Mouse (Mus musculus): Measurements from ENCODE around the gene Gdf7.

GRCm38 (mm10) chr12:8348733-8349513, 47.2 kb upstream of the Gdf7 start:
- no peak for TF ChIP-seq POLR2A (IDR thresholded peaks at IDR 0.05; ENCODE audit: low read depth, low read length)
- TF ChIP-seq CTCF (conservative IDR thresholded peaks at IDR 0.05; ENCODE audit: insufficient read depth, insufficient read length, low read depth, low read length): no peak

Measured in kidney, adult 2 months (tissue).